Mouse (Mus musculus) thymus, postnatal 4 days (tissue): ENCODE measurements around the gene Mapkap1.

Experiments used
- DNase-seq: peaks from one replicate; pipeline ENCODE4 v3.0.0; 2021

The Mapkap1 gene

DNA sequence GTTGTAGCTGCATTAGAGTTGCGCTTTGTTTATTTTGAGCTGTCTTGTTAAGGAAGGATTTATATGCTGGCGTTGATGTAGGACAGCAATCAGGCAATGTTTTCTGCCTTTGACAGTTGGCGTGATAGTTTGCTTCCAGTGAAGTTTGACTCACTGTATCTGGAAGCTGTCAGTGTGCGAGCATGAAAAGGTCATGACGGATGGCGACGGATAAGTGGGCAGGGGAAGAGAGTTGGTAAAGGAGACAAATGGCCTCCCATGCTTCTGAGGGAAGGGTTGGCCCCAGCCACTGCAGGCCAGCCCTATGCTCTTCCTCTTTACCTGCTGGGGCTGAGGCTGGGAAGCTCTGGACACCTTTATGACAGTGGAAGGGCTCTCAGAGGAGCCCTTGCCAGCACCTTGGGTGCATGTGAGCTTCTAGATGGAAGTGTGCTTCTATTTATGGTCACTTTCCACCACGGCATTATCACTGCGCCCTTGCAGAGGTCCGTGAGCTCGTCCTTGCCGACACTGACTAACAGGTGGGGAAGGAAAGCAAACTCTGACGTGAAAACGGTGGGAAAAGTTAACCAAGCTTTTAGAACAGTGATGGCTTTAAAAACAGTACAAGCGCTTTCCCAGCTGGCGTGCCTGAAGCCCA is 185.3 kb downstream of the Mapkap1 start:
- no peak for DNase-seq

GRCm38 (mm10) chr2:34592361-34592960 is 185.9 kb downstream of the Mapkap1 start:
- no peak for DNase-seq

GRCm38 (mm10) chr2:34594001-34594400 is 187.4 kb downstream of the Mapkap1 start:
- DNase-seq, result no peak

DNA sequence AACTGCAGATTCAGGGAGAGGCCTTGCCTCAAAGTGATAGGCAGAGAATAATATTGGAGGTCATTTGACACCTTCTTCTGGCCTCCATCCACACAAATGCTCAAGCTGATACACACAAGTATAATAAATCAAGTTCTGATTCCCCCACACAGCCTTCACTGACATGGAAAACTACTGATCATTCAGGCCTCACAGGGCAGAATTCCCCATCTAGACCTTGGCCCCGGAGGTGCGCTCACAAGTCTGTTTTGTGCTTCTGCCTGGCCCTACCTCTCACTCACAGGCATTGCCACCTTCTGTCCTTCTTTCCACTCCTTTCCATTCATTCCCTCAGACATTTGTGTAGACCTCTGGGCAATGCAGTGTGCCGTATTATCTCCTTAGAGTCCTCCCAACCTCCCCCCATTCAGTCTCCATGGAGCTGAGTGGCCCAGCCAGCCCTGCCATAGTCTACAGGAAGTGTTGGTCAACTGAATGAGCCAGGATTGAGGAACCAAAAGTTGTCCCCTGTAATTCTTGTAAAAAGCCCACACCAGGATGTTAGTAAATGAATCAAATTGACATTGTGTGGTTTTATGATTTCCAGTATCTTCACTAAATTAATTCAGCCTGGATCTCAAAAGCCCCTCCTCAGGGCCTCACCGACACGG is 193.2 kb downstream of the Mapkap1 start:
- DNase-seq, result no peak

DNA sequence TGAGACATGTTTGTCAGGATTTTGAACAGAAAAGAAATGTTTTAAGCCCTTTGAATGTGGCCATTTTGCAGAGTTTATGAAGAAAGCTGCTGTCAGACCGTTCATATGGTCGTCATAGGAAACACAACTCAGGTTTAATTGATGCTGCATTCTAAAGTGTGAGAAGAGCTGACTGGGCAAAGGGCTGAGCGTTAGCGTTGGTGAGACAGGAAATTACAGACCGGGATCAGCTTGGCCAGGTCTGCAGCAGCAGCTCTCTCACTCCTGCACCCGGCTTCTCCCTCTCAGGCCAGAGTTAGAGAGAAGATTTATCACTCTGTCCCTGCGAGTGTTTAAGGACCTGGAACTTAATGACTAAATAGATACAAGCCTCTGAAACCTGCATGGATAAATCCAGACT is 194.2 kb downstream of the Mapkap1 start:
- no peak for DNase-seq

- no peak for DNase-seq
These were observed 195.6 kb downstream of the Mapkap1 start for GRCm38 (mm10) chr2:34602111-34602541.

DNA sequence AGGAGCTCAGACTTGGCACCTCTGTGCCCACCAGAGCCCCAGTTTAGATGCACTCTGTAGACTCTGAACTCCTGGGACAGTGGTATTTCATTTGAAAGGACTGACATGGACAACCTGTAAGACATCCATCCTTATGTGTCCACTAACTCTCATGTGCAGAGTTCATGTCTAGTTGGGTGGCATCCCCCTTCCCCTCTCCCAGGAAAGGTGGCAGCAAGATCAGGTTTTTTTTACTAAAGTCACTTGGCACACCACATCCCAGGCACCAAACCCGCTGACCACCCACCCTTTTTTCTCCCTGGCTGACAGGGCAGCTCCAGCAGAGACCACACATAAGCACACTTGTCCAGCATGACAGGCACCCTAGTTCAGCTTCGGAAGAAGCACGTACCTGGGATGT is 196.3 kb downstream of the Mapkap1 start:
- no peak for DNase-seq

DNA sequence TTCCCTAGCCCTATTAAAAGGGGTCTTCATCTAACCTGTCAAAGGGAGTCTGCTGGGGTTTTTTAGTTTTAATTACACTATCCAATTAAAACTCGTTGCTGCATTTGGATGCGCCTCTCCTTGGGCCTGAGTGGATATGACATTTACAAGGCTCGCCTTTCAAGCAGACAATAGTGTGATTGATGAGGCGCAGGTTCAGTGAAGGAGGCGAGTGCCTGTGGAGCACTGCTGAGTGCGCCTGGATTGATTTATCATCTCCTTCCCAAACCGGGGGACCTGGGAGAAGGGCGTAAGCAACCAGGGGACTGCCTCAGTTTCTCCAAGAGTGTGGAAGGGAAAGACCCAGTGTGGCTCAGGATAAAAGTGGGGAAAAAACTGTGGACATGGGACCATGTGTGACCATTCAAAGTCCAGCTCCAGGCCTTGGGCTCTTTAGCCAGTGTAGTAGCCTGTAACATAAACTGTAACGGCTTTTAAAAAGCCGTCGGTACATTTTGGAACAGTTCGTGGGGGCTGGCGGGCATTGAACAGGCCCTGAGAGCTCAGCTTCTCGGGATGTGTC is 197.2 kb downstream of the Mapkap1 start:
- DNase-seq, result no peak

DNA sequence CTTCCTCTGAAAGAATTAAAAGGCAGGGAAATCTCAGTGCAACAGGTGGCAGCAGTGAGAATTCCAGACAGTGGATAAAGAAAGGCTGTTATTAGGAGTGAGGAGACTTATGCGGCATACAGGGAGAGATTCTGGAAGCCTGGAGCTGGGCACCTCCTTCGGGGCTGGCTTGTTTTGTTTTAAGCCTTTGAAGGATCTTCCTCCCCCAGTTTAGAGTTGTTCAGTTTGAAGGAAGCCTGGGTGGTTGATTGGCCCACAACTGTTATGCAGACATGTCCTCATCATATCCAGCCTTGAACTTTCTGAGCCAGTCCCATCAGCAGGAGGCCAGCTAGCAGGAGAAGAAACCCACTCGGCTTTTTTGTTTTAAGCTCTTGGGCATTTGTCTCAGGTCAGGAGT is 198.5 kb downstream of the Mapkap1 start:
- DNase-seq, result no peak

DNA sequence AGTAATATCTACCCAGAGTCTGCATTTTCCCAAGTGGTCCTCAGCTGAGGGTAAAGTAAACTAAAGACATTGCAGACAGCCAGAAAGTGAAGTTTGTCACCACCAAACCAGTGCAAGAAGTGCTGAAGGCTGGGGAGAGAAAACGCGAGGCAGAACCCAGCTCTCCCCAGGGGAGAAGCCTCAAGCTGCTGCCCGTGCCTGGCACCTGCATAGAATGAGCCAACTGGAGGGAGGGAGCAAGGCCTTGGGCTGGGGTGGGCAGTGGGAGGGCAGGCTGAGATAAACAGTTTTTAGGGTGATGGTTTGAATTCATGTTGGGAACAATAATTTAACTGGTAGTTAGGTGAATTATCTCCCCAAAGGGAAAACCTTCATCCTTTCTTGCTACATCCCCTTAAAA is 202.3 kb downstream of the Mapkap1 start:
- DNase-seq, result no peak

GRCm38 (mm10) chr2:34609516-34609915 is 202.9 kb downstream of the Mapkap1 start:
- no peak for DNase-seq

DNA sequence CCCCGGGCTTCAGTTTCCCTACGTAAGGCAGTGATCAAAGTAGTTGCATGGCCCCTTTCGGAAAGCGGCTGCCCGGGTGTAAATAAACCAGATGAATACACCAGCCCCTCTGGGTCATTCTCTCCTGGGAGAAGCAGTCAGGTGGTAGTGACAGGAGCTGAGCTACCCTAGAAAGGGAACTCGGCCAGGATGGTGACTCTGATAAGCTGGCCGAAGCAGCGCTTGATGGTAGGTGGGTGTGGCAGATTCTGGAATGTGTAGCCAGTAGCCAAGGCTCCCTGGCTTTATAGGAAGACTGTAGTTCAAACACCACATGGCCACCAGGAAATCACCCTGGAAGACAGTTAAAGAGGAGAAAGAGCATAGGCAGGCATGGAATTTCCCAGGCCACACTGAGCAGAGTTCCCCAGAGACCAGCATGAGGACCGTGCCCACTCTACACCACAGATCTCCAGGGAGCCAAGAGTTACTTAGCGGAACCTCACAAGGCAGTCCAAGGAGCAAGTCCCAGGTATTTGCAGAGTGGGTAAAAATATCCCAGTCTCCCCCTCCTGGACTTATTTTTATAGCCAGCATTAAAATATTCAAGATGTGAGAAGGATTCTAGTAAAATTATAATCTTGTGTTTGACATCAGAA is 214.3 kb downstream of the Mapkap1 start:
- no peak for DNase-seq

DNA sequence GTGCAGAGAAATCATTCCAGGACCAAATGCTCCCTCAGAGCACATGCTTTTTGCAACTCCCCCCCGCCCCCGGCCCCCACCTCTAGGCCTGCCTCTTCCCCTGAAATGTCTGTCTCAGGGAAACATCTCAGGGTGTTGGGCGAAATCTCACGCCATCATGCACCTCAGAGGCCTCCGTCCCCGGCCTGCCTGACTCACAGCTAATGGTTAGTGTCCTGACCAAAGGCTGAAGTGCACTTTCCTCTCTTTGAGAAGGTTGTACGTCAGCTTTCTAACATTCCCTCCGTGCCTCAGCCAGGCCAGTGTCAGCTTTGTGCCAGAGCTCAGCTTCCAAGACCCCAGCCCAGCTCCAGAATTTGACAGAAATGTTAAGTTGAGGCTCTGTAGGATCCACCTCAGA is 214.9 kb downstream of the Mapkap1 start:
- no peak for DNase-seq

GRCm38 (mm10) chr2:34622518-34622917 is 215.9 kb downstream of the Mapkap1 start:
- DNase-seq, result no peak

DNA sequence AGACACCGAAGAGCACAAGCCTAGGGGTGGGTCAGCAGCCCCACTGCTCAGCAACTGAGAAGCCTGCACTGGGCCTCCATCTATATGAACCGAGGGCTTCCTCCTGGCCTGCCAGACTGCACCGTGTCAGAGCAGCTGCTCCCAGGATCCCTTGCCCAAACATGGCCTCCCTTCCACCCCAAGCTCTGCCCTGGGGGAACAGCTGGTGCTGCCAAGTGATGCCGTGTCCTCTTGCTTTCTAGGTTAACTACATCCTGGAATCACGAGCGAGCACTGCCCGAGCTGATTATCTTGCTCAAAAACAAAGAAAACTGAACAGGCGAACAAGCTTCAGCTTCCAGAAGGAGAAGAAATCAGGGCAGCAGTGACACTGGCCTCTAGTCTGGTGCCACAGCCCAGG is 216.6 kb downstream of the Mapkap1 start:
- DNase-seq, result no peak

- DNase-seq, result no peak
These were observed 217.5 kb downstream of the Mapkap1 start for GRCm38 (mm10) chr2:34624076-34624475.

DNA sequence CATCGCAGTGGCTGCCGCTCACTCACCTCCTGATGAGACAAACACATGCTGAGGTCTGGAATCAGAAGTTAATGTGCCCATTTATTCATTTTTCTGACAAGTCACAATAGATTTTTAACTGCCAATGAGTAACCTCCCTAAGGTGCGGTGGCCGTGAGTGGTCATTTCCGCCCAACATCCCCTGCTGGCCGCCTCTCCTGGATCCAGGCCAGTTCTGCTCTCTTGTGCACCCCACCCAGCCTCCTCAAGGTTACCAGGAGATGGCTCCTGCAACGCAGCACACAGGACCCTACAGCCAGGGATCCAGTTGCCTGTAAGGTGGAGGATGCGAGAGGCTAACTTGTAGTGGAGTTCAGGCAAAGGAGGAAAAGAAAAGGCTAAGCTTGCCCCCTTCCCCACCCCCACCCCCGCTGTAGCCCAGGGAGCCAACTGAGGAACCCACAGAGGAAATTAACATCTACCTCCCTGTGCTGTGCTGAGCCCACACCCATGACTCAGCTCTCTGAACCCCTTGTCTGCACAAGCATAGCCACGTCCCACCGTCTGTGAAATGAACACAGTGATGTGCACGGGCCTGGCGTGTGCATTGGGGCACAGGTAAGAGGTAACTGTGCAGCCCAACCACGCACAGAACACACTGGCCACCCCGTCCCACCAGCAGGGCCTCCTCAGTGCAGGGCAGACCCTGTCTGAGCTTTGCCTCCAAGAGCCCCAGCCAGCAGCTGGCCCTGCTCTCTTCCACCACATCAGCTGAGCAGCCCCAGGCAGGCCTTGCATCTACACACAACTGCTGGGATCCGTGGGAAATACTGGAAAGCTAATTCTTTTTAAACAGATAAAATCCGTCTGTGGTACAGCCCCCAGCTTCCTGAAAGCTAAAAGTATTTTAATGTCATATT is 221.0 kb downstream of the Mapkap1 start:
- DNase-seq, result no peak

- no peak for DNase-seq
These were observed 222.5 kb downstream of the Mapkap1 start for GRCm38 (mm10) chr2:34628903-34629540.

DNA sequence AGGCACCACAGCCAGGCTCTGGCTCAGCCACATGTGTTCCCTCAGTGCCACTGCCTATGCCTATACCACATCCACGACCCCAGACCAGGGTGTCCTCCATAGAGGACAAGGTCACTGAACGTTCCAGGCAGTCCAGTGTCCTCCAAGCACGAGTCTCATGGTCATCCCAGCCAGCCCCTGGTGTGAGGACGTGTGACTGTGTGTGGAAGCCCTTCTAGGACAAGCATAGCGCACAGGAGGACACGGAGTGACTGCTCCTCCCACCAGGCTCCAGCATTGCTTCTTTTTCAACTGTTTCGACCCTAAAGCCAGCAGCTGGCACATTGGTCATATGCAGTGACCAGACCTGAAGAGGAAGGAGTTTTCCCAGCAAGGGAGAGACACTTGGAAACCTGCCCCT is 223.2 kb downstream of the Mapkap1 start:
- DNase-seq, result no peak

DNA sequence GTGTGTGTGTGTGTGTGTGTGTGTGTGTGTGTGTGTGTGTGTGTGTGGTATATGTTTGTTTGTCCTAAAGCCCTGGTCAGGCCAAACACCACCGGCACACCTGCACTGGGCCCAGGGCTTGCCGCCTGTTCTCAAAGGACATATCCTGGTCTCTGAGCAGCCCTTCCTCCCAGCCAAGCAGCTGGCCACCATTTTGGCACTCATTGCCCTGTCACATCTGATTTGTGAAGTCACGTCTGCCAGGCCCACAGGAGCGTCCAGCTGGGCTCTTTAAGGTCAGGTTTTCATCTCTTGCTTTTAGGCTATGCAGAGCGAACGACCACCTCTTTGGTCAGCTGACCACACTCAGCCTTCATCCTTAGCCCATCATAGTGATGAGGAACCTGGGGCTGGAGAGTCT is 223.9 kb downstream of the Mapkap1 start:
- no peak for DNase-seq

DNA sequence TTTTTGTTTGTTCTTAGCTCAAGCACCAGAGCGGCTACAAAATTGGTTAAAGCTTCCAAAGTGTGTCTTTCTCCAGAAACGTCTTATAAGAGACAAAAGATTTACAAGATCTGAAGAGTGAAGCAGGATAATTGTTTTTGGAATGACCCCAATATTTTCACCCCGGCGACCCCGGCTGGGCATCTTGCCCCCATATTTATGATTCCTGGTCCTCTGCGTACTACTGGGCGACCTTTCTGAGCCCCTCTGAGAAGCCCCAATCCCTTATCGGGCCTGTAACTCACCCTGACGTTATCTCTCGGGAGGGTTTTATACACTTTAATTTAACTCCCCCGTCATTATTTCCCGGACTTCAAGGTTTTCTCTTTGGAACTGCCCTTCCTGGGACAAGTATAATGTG is 225.5 kb downstream of the Mapkap1 start:
- no peak for DNase-seq
